Mouse (Mus musculus) midbrain, embryonic 13.5 days (tissue): ENCODE measurements around the gene Zfyve21. TPM values are rescaled to one million over a fixed set of nuclear protein-coding genes. Genes with fewer than 3 reads are reported as not detected.

Experiments used
- ATAC-seq: fragments of 200-750 bp; cut with Nextera tagmentation; 2 replicates; pipeline ENCODE4 v1.8.0; 2017; ENCODE audit warnings: mild to moderate bottlenecking, moderate TSS enrichment, moderate library complexity
- H3K27ac ChIP-seq: fragments of 300-500 bp; sonication (generic); 2 replicates; pipeline ENCODE4 v1.5.1; 2015; ENCODE audit warnings: inconsistent platforms, mild to moderate bottlenecking, moderate library complexity
- H3K27me3 ChIP-seq: fragments of 300-500 bp; sonication (generic); 2 replicates; pipeline ENCODE4 v1.6.1; 2015; ENCODE audit warnings: mild to moderate bottlenecking, inconsistent platforms
- H3K36me3 ChIP-seq: fragments of 300-500 bp; sonication (generic); 2 replicates; pipeline ENCODE4 v1.6.1; 2015; ENCODE audit warnings: mild to moderate bottlenecking, inconsistent platforms
- H3K4me1 ChIP-seq: fragments of 300-500 bp; sonication (generic); replicated peaks from 2 replicates; pipeline ENCODE4 v1.6.1; 2015; ENCODE audit warnings: inconsistent platforms
- H3K4me2 ChIP-seq: fragments of 300-500 bp; sonication (generic); replicated peaks from 2 replicates; pipeline ENCODE4 v1.6.1; 2015; ENCODE audit warnings: moderate library complexity, mild to moderate bottlenecking, inconsistent platforms
- H3K4me3 ChIP-seq: fragments of 300-500 bp; sonication (generic); replicated peaks from 2 replicates; pipeline ENCODE4 v1.5.1; 2015; ENCODE audit warnings: mild to moderate bottlenecking, inconsistent platforms
- H3K9ac ChIP-seq: fragments of 300-500 bp; sonication (generic); replicated peaks from 2 replicates; pipeline ENCODE4 v1.6.1; 2015; ENCODE audit warnings: mild to moderate bottlenecking, inconsistent platforms
- H3K9me3 ChIP-seq: fragments of 300-500 bp; sonication (generic); 2 replicates; pipeline ENCODE4 v1.6.1; 2016; ENCODE audit warnings: mild to moderate bottlenecking, inconsistent platforms
- WGBS: fragments of 180-500 bp; shearing (Covaris S2); methylation state at CpG from one replicate; pipeline ENCODE4 v1.1.7; 2015; 5-methylcytosine and 5-hydroxymethylcytosine counted together
- polyA plus RNA-seq: library from polyadenylated mRNA; unstranded; fragments of >200 nt; fragmentation: Nextera tagmentation; extraction: Ambion mirVana; gene quantifications from 2 replicates; pipeline ENCODE4 v1.2.1, GENCODE M21; 2015

The Zfyve21 gene
- polyA plus RNA-seq, 1 experiment from 2014 or later: 36.6 TPM

DNA sequence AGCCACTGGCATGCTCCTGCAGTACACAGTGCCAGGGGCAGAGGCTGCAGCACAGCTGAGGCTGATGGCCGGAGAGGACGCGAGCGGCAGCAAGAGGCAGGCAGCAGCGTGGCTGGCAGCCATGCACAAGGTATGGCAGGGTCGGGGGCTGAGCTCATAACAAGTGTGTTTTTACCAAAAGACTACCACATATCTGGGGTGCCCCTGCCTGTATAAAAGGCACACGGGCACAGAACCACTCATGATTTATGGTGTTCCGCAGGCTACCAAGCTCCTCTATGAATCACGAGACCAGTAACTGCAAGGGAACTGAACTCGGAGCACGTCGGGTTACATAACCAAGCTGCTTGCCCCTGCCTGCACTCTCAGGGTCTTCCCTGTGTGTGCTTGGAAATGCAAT is 13.6 kb downstream of the Zfyve21 start:
- no peaks in the 10 kb centered on the region for H3K27me3 ChIP-seq
- H3K4me2 ChIP-seq: no peak overlapping the region
- no peaks in the 10 kb centered on the region for H3K9me3 ChIP-seq
- no peak for ATAC-seq
- WGBS: 96% methylated on average over 12 of the region's 12 CpGs
- H3K9ac ChIP-seq: no peak overlapping the region
- no peak overlapping the region for H3K4me3 ChIP-seq
- H3K36me3 ChIP-seq: peaks cover 93% of the 10 kb centered on the region
- peaks cover 7% of the 10 kb centered on the region for H3K4me1 ChIP-seq
- H3K27ac ChIP-seq: no peak overlapping the region

DNA sequence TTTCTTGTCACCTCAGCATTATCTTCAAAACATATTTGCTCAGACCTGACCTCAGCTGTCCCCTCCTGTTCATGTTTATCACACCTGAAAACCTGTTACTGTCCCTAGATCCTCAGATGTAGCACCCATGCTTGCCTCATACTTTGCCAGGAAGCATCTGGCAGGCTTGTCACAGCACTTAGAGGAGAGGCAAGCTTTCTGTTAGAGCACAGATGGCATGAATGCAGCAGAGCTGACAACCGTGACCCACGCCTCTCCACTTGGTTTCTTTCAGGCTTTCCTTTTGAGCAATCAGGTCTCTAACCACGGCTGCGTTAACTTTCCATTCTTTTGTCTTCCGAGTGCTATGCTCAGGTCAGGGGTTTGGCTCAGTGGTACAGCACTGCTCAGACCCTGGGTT is 15.5 kb downstream of the Zfyve21 start:
- no peak overlapping the region for H3K4me3 ChIP-seq
- no peaks in the 10 kb centered on the region for H3K9me3 ChIP-seq
- H3K9ac ChIP-seq: no peak overlapping the region
- peak overlapping the region; percentile 55; the same call in 1 of the 2 replicates for H3K27ac ChIP-seq
- no peaks in the 10 kb centered on the region for H3K27me3 ChIP-seq
- H3K4me2 ChIP-seq: no peak overlapping the region
- 42% methylated on average over 5 of the region's 5 CpGs for WGBS
- peaks cover 99% of the 10 kb centered on the region for H3K36me3 ChIP-seq
- ATAC-seq: peak; percentile 37; the same call in 1 of the 2 replicates
- H3K4me1 ChIP-seq: peaks cover 7% of the 10 kb centered on the region

GRCm38 (mm10) chr12:111829954-111830353 is 16.0 kb downstream of the Zfyve21 start:
- Histone ChIP-seq H3K9me3 (no peaks in the 10 kb centered on the region), H3K4me3 (no peak overlapping the region), H3K36me3 (peaks cover 99% of the 10 kb centered on the region), H3K4me1 (peaks cover 7% of the 10 kb centered on the region), H3K27ac (peak overlapping the region; percentile 55), H3K9ac (no peak overlapping the region), H3K4me2 (no peak overlapping the region), H3K27me3 (no peaks in the 10 kb centered on the region)
- no peak for ATAC-seq
- WGBS: 83% methylated on average over 9 of the region's 9 CpGs

GRCm38 (mm10) chr12:111830375-111830774 is 16.4 kb downstream of the Zfyve21 start:
- H3K36me3 ChIP-seq: peaks cover 97% of the 10 kb centered on the region
- H3K9ac ChIP-seq: no peak overlapping the region
- no peak for ATAC-seq
- peaks cover 7% of the 10 kb centered on the region for H3K4me1 ChIP-seq
- H3K27ac ChIP-seq: no peak overlapping the region
- H3K4me3 ChIP-seq: no peak overlapping the region
- H3K4me2 ChIP-seq: no peak overlapping the region
- WGBS: 93% methylated on average over 10 of the region's 10 CpGs
- no peaks in the 10 kb centered on the region for H3K27me3 ChIP-seq
- no peaks in the 10 kb centered on the region for H3K9me3 ChIP-seq

- no peak overlapping the region for H3K9ac ChIP-seq
- no peak overlapping the region for H3K4me3 ChIP-seq
- no peak overlapping the region for H3K27ac ChIP-seq
- peaks cover 96% of the 10 kb centered on the region for H3K36me3 ChIP-seq
- WGBS: 87% methylated on average over 5 of the region's 5 CpGs
- no peaks in the 10 kb centered on the region for H3K27me3 ChIP-seq
- ATAC-seq: no peak
- peaks cover 7% of the 10 kb centered on the region for H3K4me1 ChIP-seq
- H3K4me2 ChIP-seq: no peak overlapping the region
- H3K9me3 ChIP-seq: no peaks in the 10 kb centered on the region
Measured at GRCm38 (mm10) chr12:111832643-111833042, 18.7 kb downstream of the Zfyve21 start.

GRCm38 (mm10) chr12:111833457-111833856 is 19.5 kb downstream of the Zfyve21 start:
- peaks cover 7% of the 10 kb centered on the region for H3K4me1 ChIP-seq
- H3K9me3 ChIP-seq: no peaks in the 10 kb centered on the region
- no peaks in the 10 kb centered on the region for H3K27me3 ChIP-seq
- peaks cover 95% of the 10 kb centered on the region for H3K36me3 ChIP-seq
- no peak overlapping the region for H3K4me2 ChIP-seq
- no peak overlapping the region for H3K4me3 ChIP-seq
- no peak overlapping the region for H3K27ac ChIP-seq
- ATAC-seq: no peak
- no peak overlapping the region for H3K9ac ChIP-seq
- WGBS: 86% methylated on average over 10 of the region's 10 CpGs

GRCm38 (mm10) chr12:111842565-111843433 is 28.8 kb downstream of the Zfyve21 start:
- Histone ChIP-seq H3K36me3 (peaks cover 29% of the 10 kb centered on the region), H3K4me1 (no peaks in the 10 kb centered on the region), H3K27me3 (no peaks in the 10 kb centered on the region), H3K9me3 (no peaks in the 10 kb centered on the region), H3K4me3 (no peak overlapping the region), H3K4me2 (no peak overlapping the region), H3K27ac (no peak overlapping the region), H3K9ac (no peak overlapping the region)
- no peak for ATAC-seq
- WGBS: 90% methylated on average over 15 of the region's 15 CpGs

- no peak for ATAC-seq
- H3K9ac ChIP-seq: no peak overlapping the region
- H3K9me3 ChIP-seq: no peaks in the 10 kb centered on the region
- H3K4me1 ChIP-seq: no peaks in the 10 kb centered on the region
- WGBS: 70% methylated on average over 2 of the region's 2 CpGs
- H3K4me3 ChIP-seq: no peak overlapping the region
- H3K4me2 ChIP-seq: no peak overlapping the region
- peaks cover 22% of the 10 kb centered on the region for H3K36me3 ChIP-seq
- no peaks in the 10 kb centered on the region for H3K27me3 ChIP-seq
- no peak overlapping the region for H3K27ac ChIP-seq
Measured at GRCm38 (mm10) chr12:111843470-111843869, 29.5 kb downstream of the Zfyve21 start.

GRCm38 (mm10) chr12:111845953-111846352 is 32.0 kb downstream of the Zfyve21 start:
- H3K4me3 ChIP-seq: no peak overlapping the region
- no peak overlapping the region for H3K9ac ChIP-seq
- no peak for ATAC-seq
- no peaks in the 10 kb centered on the region for H3K9me3 ChIP-seq
- no peak overlapping the region for H3K27ac ChIP-seq
- H3K36me3 ChIP-seq: peaks cover 10% of the 10 kb centered on the region
- H3K27me3 ChIP-seq: no peaks in the 10 kb centered on the region
- H3K4me2 ChIP-seq: no peak overlapping the region
- WGBS: 86% methylated on average over 4 of the region's 4 CpGs
- no peaks in the 10 kb centered on the region for H3K4me1 ChIP-seq

DNA sequence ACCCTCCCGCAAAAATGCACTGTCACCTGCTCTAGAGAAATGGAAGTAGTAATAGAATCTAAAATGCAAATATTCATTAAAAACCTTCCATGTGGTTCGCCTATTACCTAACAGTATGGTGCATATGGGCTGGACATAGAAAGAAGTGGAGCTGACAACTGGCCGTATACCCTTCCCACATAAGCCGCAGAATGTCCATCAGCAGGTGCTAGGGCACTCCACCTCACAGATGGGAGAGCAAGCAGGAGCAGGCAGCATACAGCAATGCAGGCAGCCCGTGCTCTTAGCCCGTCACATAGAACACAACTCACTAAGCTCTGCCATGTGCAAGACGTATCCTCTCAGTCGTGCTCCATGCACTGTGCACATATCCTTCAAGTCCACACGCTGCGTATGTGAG is 32.8 kb downstream of the Zfyve21 start:
- no peak for ATAC-seq
- H3K9me3 ChIP-seq: no peaks in the 10 kb centered on the region
- H3K36me3 ChIP-seq: peaks cover 10% of the 10 kb centered on the region
- H3K27ac ChIP-seq: no peak overlapping the region
- H3K4me1 ChIP-seq: no peaks in the 10 kb centered on the region
- H3K9ac ChIP-seq: no peak overlapping the region
- H3K4me3 ChIP-seq: no peak overlapping the region
- WGBS: 85% methylated on average over 10 of the region's 10 CpGs
- H3K4me2 ChIP-seq: no peak overlapping the region
- no peaks in the 10 kb centered on the region for H3K27me3 ChIP-seq

GRCm38 (mm10) chr12:111848300-111848798 is 34.4 kb downstream of the Zfyve21 start:
- Histone ChIP-seq H3K4me3 (no peak overlapping the region), H3K9ac (no peak overlapping the region), H3K27ac (no peak overlapping the region), H3K4me2 (no peak overlapping the region), H3K4me1 (no peaks in the 10 kb centered on the region), H3K27me3 (no peaks in the 10 kb centered on the region), H3K9me3 (no peaks in the 10 kb centered on the region), H3K36me3 (peaks cover 1% of the 10 kb centered on the region; the same call in 1 of the 2 replicates)
- ATAC-seq: no peak
- 77% methylated on average over 9 of the region's 9 CpGs for WGBS

GRCm38 (mm10) chr12:111851235-111851634 is 37.3 kb downstream of the Zfyve21 start:
- Histone ChIP-seq H3K4me1 (no peaks in the 10 kb centered on the region), H3K27me3 (no peaks in the 10 kb centered on the region), H3K36me3 (no peaks in the 10 kb centered on the region), H3K4me3 (no peak overlapping the region), H3K27ac (0 out of 2 replicates have a peak overlapping the region, but pooled peaks have one; percentile 4), H3K9ac (no peak overlapping the region), H3K4me2 (no peak overlapping the region), H3K9me3 (no peaks in the 10 kb centered on the region)
- no peak for ATAC-seq
- WGBS: 60% methylated on average over 2 of the region's 2 CpGs
